Mouse (Mus musculus): ENCODE results near the gene Ftcd. TPM values are rescaled to one million over a fixed set of nuclear protein-coding genes. Genes with fewer than 3 reads are reported as not detected.

Ftcd gene
- polyA plus RNA-seq, 1 experiment: not detected

- Histone ChIP-seq H3K36me3 (ENCODE audit: control insufficient read depth, insufficient read depth) (peaks cover 55% of the 10 kb centered on the region), H3K79me3 (ENCODE audit: low read depth) (no peaks in the 10 kb centered on the region), H3K4me3 (ENCODE audit: insufficient read depth, poor library complexity, severe bottlenecking) (no peak overlapping the region), H3K79me2 (ENCODE audit: control insufficient read depth, insufficient read depth) (no peaks in the 10 kb centered on the region), H3ac (ENCODE audit: control insufficient read depth, insufficient read length, low read depth) (no peak overlapping the region), H3K27me3 (ENCODE audit: control insufficient read depth, insufficient read depth, insufficient read length) (no peaks in the 10 kb centered on the region)
- TF ChIP-seq MYOD1 (IDR thresholded peaks at IDR 0.05; ENCODE audit: control insufficient read depth, insufficient read length, low read depth) (no peak), FOSL1 (IDR thresholded peaks at IDR 0.05; ENCODE audit: insufficient read depth, low read length, poor library complexity, severe bottlenecking) (no peak), MAX (IDR thresholded peaks at IDR 0.05) (no peak), CTCF (IDR thresholded peaks at IDR 0.05; ENCODE audit: control insufficient read depth, insufficient read depth, insufficient read length) (no peak), CEBPB (IDR thresholded peaks at IDR 0.05; ENCODE audit: low read depth) (no peak), USF1 (IDR thresholded peaks at IDR 0.05; ENCODE audit: low read depth) (no peak), MYOG (IDR thresholded peaks at IDR 0.05; ENCODE audit: control insufficient read depth, extremely low read depth, insufficient read length) (no peak)
Observed at GRCm38 (mm10) chr10:76551556-76551955, 23.9 kb upstream of the Ftcd start.

- Histone ChIP-seq H3K4me3 (ENCODE audit: insufficient read depth, poor library complexity, severe bottlenecking) (no peak overlapping the region), H3ac (ENCODE audit: control insufficient read depth, insufficient read length, low read depth) (no peak overlapping the region), H3K36me3 (ENCODE audit: control insufficient read depth, insufficient read depth) (peaks cover 45% of the 10 kb centered on the region), H3K27me3 (ENCODE audit: control insufficient read depth, insufficient read depth, insufficient read length) (peaks cover 3% of the 10 kb centered on the region), H3K79me2 (ENCODE audit: control insufficient read depth, insufficient read depth) (no peaks in the 10 kb centered on the region), H3K79me3 (ENCODE audit: low read depth) (no peaks in the 10 kb centered on the region)
- no peak for TF ChIP-seq FOSL1 (IDR thresholded peaks at IDR 0.05; ENCODE audit: insufficient read depth, low read length, poor library complexity, severe bottlenecking)
- TF ChIP-seq USF1 (IDR thresholded peaks at IDR 0.05; ENCODE audit: low read depth): no peak
- TF ChIP-seq CTCF (IDR thresholded peaks at IDR 0.05; ENCODE audit: control insufficient read depth, insufficient read depth, insufficient read length): no peak
- no peak for TF ChIP-seq MYOD1 (IDR thresholded peaks at IDR 0.05; ENCODE audit: control insufficient read depth, insufficient read length, low read depth)
- no peak for TF ChIP-seq MYOG (IDR thresholded peaks at IDR 0.05; ENCODE audit: control insufficient read depth, extremely low read depth, insufficient read length)
- no peak for TF ChIP-seq MAX (IDR thresholded peaks at IDR 0.05)
- no peak for TF ChIP-seq CEBPB (IDR thresholded peaks at IDR 0.05; ENCODE audit: low read depth)
Observed at GRCm38 (mm10) chr10:76554061-76554460, 21.4 kb upstream of the Ftcd start.

GRCm38 (mm10) chr10:76561972-76562371 is 13.5 kb upstream of the Ftcd start, which contains the start of gene Spatc1l:
Gene Spatc1l (plus strand): TSS chr10:76562272.
- TF ChIP-seq MAX (IDR thresholded peaks at IDR 0.05): no peak
- TF ChIP-seq CEBPB (IDR thresholded peaks at IDR 0.05; ENCODE audit: low read depth): no peak
- TF ChIP-seq FOSL1 (IDR thresholded peaks at IDR 0.05; ENCODE audit: insufficient read depth, low read length, poor library complexity, severe bottlenecking): no peak
- no peak for TF ChIP-seq MYOG (IDR thresholded peaks at IDR 0.05; ENCODE audit: control insufficient read depth, extremely low read depth, insufficient read length)
- TF ChIP-seq USF1 (IDR thresholded peaks at IDR 0.05; ENCODE audit: low read depth): no peak
- no peak for TF ChIP-seq MYOD1 (IDR thresholded peaks at IDR 0.05; ENCODE audit: control insufficient read depth, insufficient read length, low read depth)
- no peak for TF ChIP-seq CTCF (IDR thresholded peaks at IDR 0.05; ENCODE audit: control insufficient read depth, insufficient read depth, insufficient read length)
- H3K27me3 ChIP-seq (ENCODE audit: control insufficient read depth, insufficient read depth, insufficient read length): peaks cover 11% of the 10 kb centered on the region
- no peaks in the 10 kb centered on the region for H3K79me3 ChIP-seq (ENCODE audit: low read depth)
- H3K4me3 ChIP-seq (ENCODE audit: insufficient read depth, poor library complexity, severe bottlenecking): no peak within 1 kb of the TSS
- no peaks in the 10 kb centered on the region for H3K79me2 ChIP-seq (ENCODE audit: control insufficient read depth, insufficient read depth)
- H3ac ChIP-seq (ENCODE audit: control insufficient read depth, insufficient read length, low read depth): no peak within 1 kb of the TSS
- H3K36me3 ChIP-seq (ENCODE audit: control insufficient read depth, insufficient read depth): no peaks in the 10 kb centered on the region

GRCm38 (mm10) chr10:76569996-76570685 is 5.3 kb upstream of the Ftcd start:
- no peaks in the 10 kb centered on the region for H3K79me2 ChIP-seq (ENCODE audit: control insufficient read depth, insufficient read depth)
- H3K4me3 ChIP-seq (ENCODE audit: insufficient read depth, poor library complexity, severe bottlenecking): no peak overlapping the region

GRCm38 (mm10) chr10:76571070-76571469 is 4.4 kb upstream of the Ftcd start:
- no peak for TF ChIP-seq CEBPB (IDR thresholded peaks at IDR 0.05; ENCODE audit: low read depth)
- TF ChIP-seq FOSL1 (IDR thresholded peaks at IDR 0.05; ENCODE audit: insufficient read depth, low read length, poor library complexity, severe bottlenecking): no peak
- TF ChIP-seq MYOD1 (IDR thresholded peaks at IDR 0.05; ENCODE audit: control insufficient read depth, insufficient read length, low read depth): no peak
- TF ChIP-seq USF1 (IDR thresholded peaks at IDR 0.05; ENCODE audit: low read depth): no peak
- TF ChIP-seq MAX (IDR thresholded peaks at IDR 0.05): no peak
- TF ChIP-seq MYOG (IDR thresholded peaks at IDR 0.05; ENCODE audit: control insufficient read depth, extremely low read depth, insufficient read length): no peak
- no peak for TF ChIP-seq CTCF (IDR thresholded peaks at IDR 0.05; ENCODE audit: control insufficient read depth, insufficient read depth, insufficient read length)
- peaks cover 15% of the 10 kb centered on the region for H3K27me3 ChIP-seq (ENCODE audit: control insufficient read depth, insufficient read depth, insufficient read length)
- H3K79me3 ChIP-seq (ENCODE audit: low read depth): no peaks in the 10 kb centered on the region
- H3K36me3 ChIP-seq (ENCODE audit: control insufficient read depth, insufficient read depth): no peaks in the 10 kb centered on the region
- no peak overlapping the region for H3K4me3 ChIP-seq (ENCODE audit: insufficient read depth, poor library complexity, severe bottlenecking)
- H3ac ChIP-seq (ENCODE audit: control insufficient read depth, insufficient read length, low read depth): no peak overlapping the region
- H3K79me2 ChIP-seq (ENCODE audit: control insufficient read depth, insufficient read depth): no peaks in the 10 kb centered on the region

More at GRCm38 (mm10) chr10:76569996-76570685, 5.3 kb upstream of the Ftcd start:
- Histone ChIP-seq H3K27me3 (ENCODE audit: control insufficient read depth, insufficient read depth, insufficient read length) (peaks cover 15% of the 10 kb centered on the region), H3ac (ENCODE audit: control insufficient read depth, insufficient read length, low read depth) (no peak overlapping the region), H3K79me3 (ENCODE audit: low read depth) (no peaks in the 10 kb centered on the region), H3K36me3 (ENCODE audit: control insufficient read depth, insufficient read depth) (no peaks in the 10 kb centered on the region)
- TF ChIP-seq USF1 (IDR thresholded peaks at IDR 0.05; ENCODE audit: low read depth) (no peak), MYOD1 (IDR thresholded peaks at IDR 0.05; ENCODE audit: control insufficient read depth, insufficient read length, low read depth) (no peak), MAX (IDR thresholded peaks at IDR 0.05) (no peak), MYOG (IDR thresholded peaks at IDR 0.05; ENCODE audit: control insufficient read depth, extremely low read depth, insufficient read length) (no peak), CTCF (IDR thresholded peaks at IDR 0.05; ENCODE audit: control insufficient read depth, insufficient read depth, insufficient read length) (no peak), CEBPB (IDR thresholded peaks at IDR 0.05; ENCODE audit: low read depth) (no peak), FOSL1 (IDR thresholded peaks at IDR 0.05; ENCODE audit: insufficient read depth, low read length, poor library complexity, severe bottlenecking) (no peak)
